Mouse (Mus musculus): ENCODE measurements at regions not wholly inside any gene's neighbourhood (a gene's known extent, or its start where the extent isn't known, plus 50 kb on each side); places are given as distances from the start of the nearest gene placed in this dataset.

- WGBS, result 44% methylated on average over 2 of the region's 2 CpGs
- no peaks in the 10 kb centered on the region for H3K4me1 ChIP-seq (replicated peaks)
These were observed 57.3 kb upstream of the Eda2r start for GRCm38 (mm10) chrX:97434327-97434726.

GRCm38 (mm10) chrX:97431391-97431803, 54.4 kb upstream of the Eda2r start:
- Histone ChIP-seq H3K36me3 (no peaks in the 10 kb centered on the region), H3K4me3 (replicated peaks) (peak overlapping the region; percentile 34), H3K4me1 (replicated peaks) (no peaks in the 10 kb centered on the region), H3K4me2 (peak overlapping the region; percentile 43), H3K9me3 (no peaks in the 10 kb centered on the region), H3K9ac (replicated peaks) (no peak overlapping the region), H3K27me3 (0 out of 2 replicates have a peak, but pooled peaks cover 4% of the 10 kb centered on the region), H3K27ac (no peak overlapping the region)
- ATAC-seq (ENCODE audit: insufficient number of reproducible peaks, insufficient read depth, low FRiP score, low TSS enrichment, low read depth), result peak; percentile 52; the same call in 1 of the 2 replicates
- 14% methylated on average over 6 of the region's 6 CpGs for WGBS

More at GRCm38 (mm10) chrX:97434327-97434726, 57.3 kb upstream of the Eda2r start:
- Histone ChIP-seq H3K27ac (no peak overlapping the region), H3K36me3 (no peaks in the 10 kb centered on the region), H3K9me3 (no peaks in the 10 kb centered on the region), H3K27me3 (no peaks in the 10 kb centered on the region), H3K9ac (replicated peaks) (no peak overlapping the region), H3K4me3 (replicated peaks) (no peak overlapping the region), H3K4me2 (no peak overlapping the region)
- no peak for ATAC-seq (ENCODE audit: insufficient number of reproducible peaks, insufficient read depth, low FRiP score, low TSS enrichment, low read depth)
